Mouse (Mus musculus) midbrain, embryonic 12.5 days (tissue): ENCODE measurements around the gene Dennd5b. TPM values are rescaled to one million over a fixed set of nuclear protein-coding genes. Genes with fewer than 3 reads are reported as not detected.

Experiments used
- ATAC-seq: fragments of 200-750 bp; cut with Nextera tagmentation; 2 replicates; pipeline ENCODE4 v1.8.0; 2017; ENCODE audit warnings: low read depth, moderate TSS enrichment, moderate library complexity; ENCODE audit not compliant: low FRiP score
- H3K27ac ChIP-seq: fragments of 300-500 bp; sonication (generic); replicated peaks from 2 replicates; pipeline ENCODE4 v1.5.1; 2016; ENCODE audit warnings: mild to moderate bottlenecking
- H3K27me3 ChIP-seq: fragments of 300-500 bp; sonication (generic); 2 replicates; pipeline ENCODE4 v1.6.1; 2016; ENCODE audit warnings: mild to moderate bottlenecking
- H3K36me3 ChIP-seq: fragments of 300-500 bp; sonication (generic); 2 replicates; pipeline ENCODE4 v1.6.1; 2016
- H3K4me1 ChIP-seq: fragments of 300-500 bp; sonication (generic); 2 replicates; pipeline ENCODE4 v1.6.1; 2016
- H3K4me2 ChIP-seq: fragments of 300-500 bp; sonication (generic); replicated peaks from 2 replicates; pipeline ENCODE4 v1.6.1; 2016; ENCODE audit warnings: mild to moderate bottlenecking, moderate library complexity
- H3K4me3 ChIP-seq: fragments of 300-500 bp; sonication (generic); 2 replicates; pipeline ENCODE4 v1.5.1; 2016; ENCODE audit warnings: mild to moderate bottlenecking
- H3K9ac ChIP-seq: fragments of 300-500 bp; sonication (generic); replicated peaks from 2 replicates; pipeline ENCODE4 v1.6.1; 2016; ENCODE audit warnings: mild to moderate bottlenecking, moderate library complexity
- H3K9me3 ChIP-seq: fragments of 300-500 bp; sonication (generic); 2 replicates; pipeline ENCODE4 v1.6.1; 2016; ENCODE audit warnings: mild to moderate bottlenecking
- WGBS: fragments of 180-500 bp; shearing (Covaris S2); methylation state at CpG from one replicate; pipeline ENCODE4 v1.1.7; 2016; 5-methylcytosine and 5-hydroxymethylcytosine counted together
- polyA plus RNA-seq: library from polyadenylated mRNA; unstranded; fragments of >200 nt; fragmentation: Nextera tagmentation; extraction: Ambion mirVana; gene quantifications from 2 replicates; pipeline ENCODE4 v1.2.1, GENCODE M21; 2016

The Dennd5b gene
- polyA plus RNA-seq, 1 experiment from 2014 or later: 19.8 TPM

DNA sequence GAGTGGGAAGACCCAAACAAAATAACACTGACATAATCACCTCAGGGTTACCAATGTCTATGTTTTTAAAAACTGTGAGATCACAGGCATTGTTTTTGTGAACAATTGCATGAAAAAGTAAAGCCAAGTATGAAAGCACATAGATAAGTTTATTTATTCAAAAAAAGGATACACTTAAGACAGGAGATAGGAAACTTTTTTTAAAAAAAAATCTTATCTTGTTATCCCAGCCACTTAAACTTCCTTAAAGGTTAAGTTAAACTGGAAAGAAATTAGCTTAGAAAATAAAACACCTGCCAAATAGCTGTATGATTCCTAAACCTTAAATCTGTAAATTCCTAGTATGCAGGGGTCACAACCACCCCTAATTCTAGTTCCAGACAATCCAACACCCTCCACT, 2.5 kb downstream of the Dennd5b start:
- Histone ChIP-seq H3K9ac (no peak overlapping the region), H3K4me2 (peak overlapping the region; percentile 69), H3K4me1 (peaks cover 7% of the 10 kb centered on the region; the same call in 1 of the 2 replicates), H3K27me3 (no peaks in the 10 kb centered on the region; the same call in 1 of the 2 replicates), H3K9me3 (no peaks in the 10 kb centered on the region), H3K27ac (no peak overlapping the region), H3K4me3 (no peak overlapping the region), H3K36me3 (no peaks in the 10 kb centered on the region)
- no peak for ATAC-seq

DNA sequence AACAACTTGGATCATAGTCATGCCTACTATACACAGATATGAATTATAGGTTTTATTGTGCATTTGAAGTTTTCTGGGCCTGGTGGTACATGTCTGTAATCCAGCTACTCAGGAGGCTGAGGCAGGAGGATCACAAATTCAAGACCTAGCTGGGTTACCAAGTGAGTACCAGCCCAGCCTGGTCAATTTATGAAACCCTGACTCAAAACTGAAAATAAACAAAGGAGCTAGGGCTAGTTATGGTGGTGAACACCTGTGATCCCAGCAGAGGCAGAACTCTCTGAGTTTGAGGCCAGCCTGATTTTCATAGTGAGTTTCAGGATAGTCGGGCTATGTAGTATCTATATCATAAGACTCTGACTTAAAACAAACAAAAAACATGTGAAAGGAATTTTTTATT, 4.2 kb downstream of the Dennd5b start:
- no peak overlapping the region for H3K4me3 ChIP-seq
- no peak overlapping the region for H3K4me2 ChIP-seq
- H3K27me3 ChIP-seq: no peaks in the 10 kb centered on the region
- ATAC-seq: no peak
- peaks cover 7% of the 10 kb centered on the region; the same call in 1 of the 2 replicates for H3K4me1 ChIP-seq
- no peak overlapping the region for H3K9ac ChIP-seq
- no peaks in the 10 kb centered on the region for H3K36me3 ChIP-seq
- H3K9me3 ChIP-seq: no peaks in the 10 kb centered on the region
- 97% methylated on average over 1 of the region's 1 CpGs for WGBS
- H3K27ac ChIP-seq: no peak overlapping the region

DNA sequence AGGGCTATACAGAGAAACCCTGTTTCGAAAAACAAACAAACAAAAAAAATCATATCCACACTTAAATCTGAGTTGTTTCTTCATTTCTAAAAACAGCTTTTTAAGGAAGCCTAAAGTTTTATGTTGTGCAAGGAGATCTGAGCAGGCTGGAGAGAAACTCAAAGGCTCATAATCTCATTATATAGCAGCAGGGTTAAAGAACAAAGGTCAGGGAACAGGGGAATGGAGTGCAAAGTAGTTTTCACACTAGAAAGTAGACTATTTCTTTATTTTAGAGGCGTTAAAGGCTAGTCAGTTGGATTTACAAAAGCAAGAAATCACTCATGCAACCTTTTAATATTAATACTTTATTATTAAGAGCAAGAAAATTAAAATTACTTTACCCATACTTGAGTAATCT, 5.2 kb downstream of the Dennd5b start:
- no peak for ATAC-seq
- no peak overlapping the region for H3K4me3 ChIP-seq
- H3K9me3 ChIP-seq: no peaks in the 10 kb centered on the region
- H3K36me3 ChIP-seq: no peaks in the 10 kb centered on the region
- no peak overlapping the region for H3K4me2 ChIP-seq
- peaks cover 5% of the 10 kb centered on the region; the same call in 1 of the 2 replicates for H3K4me1 ChIP-seq
- 84% methylated on average over 2 of the region's 2 CpGs for WGBS
- no peak overlapping the region for H3K27ac ChIP-seq
- H3K9ac ChIP-seq: no peak overlapping the region
- no peaks in the 10 kb centered on the region for H3K27me3 ChIP-seq

DNA sequence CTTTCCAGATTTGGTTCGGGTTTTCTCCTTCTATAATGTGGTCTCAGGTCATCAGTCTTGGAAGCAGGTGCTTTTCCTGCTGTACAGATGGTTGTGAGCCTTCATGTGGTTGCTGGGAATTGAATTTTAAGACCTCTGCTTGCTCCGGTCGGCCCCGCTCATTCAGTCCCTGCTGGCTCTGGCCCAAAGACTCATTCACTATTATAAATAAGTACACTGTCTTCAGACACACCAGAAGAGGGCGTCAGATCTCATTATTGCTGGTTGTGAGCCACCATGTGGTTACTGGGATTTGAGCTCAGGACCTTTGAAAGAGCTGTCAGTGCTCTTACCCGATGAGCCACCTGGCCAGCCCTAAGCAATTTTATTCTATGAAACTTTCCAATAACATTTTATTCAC, 6.1 kb downstream of the Dennd5b start:
- 77% methylated on average over 6 of the region's 6 CpGs for WGBS

DNA sequence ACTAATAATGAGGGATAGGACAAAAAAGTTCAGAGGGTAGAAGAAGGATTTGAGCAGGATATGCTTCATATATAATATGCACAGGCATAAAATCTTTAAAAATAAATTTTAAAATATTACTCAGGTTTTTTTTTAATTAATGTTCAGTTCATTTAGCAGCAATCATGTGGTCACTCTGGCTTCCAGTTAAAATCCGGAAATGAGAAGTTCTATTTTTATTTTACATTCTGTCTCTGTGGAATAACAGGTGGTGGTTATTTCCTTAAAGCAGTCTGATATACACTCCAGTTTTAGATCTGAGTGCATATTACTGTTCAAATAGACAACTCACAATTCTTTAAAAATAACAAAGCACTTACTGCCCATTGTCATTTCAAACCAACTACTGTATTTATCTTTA, 6.9 kb downstream of the Dennd5b start:
- no peak overlapping the region for H3K27ac ChIP-seq
- H3K4me1 ChIP-seq: peaks cover 3% of the 10 kb centered on the region; the same call in 1 of the 2 replicates
- WGBS: 86% methylated on average over 1 of the region's 1 CpGs
- H3K9ac ChIP-seq: no peak overlapping the region
- no peaks in the 10 kb centered on the region for H3K27me3 ChIP-seq
- H3K36me3 ChIP-seq: no peaks in the 10 kb centered on the region
- no peak overlapping the region for H3K4me2 ChIP-seq
- no peak for ATAC-seq
- H3K9me3 ChIP-seq: no peaks in the 10 kb centered on the region
- no peak overlapping the region for H3K4me3 ChIP-seq

More for the DNA sequence above, 6.1 kb downstream of the Dennd5b start:
- no peak overlapping the region for H3K27ac ChIP-seq
- no peaks in the 10 kb centered on the region for H3K36me3 ChIP-seq
- no peak overlapping the region for H3K4me2 ChIP-seq
- H3K9me3 ChIP-seq: no peaks in the 10 kb centered on the region
- peaks cover 5% of the 10 kb centered on the region; the same call in 1 of the 2 replicates for H3K4me1 ChIP-seq
- H3K9ac ChIP-seq: no peak overlapping the region
- no peak for ATAC-seq
- H3K27me3 ChIP-seq: no peaks in the 10 kb centered on the region
- no peak overlapping the region for H3K4me3 ChIP-seq

DNA sequence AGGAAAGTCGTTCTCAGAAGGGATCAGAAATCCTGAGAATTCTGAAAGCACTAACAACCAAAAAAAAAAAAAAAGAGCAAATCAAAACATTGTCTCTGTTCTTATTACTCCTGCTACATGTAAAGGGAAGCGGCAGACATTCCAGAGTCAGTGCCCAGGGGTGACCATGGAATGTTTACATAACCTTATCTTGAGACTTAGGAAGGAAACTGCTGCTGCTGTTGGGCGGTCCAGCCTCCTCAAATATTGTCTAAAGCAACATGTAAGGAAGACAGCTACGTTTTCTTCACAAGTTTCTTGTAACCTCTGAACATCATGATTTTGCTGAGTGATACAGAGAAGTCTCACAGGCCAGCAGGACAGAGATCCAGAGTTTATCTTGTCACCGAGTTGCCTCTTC, 8.0 kb downstream of the Dennd5b start:
- WGBS: 71% methylated on average over 5 of the region's 5 CpGs
- no peaks in the 10 kb centered on the region for H3K9me3 ChIP-seq
- H3K36me3 ChIP-seq: no peaks in the 10 kb centered on the region
- no peak overlapping the region for H3K9ac ChIP-seq
- H3K27ac ChIP-seq: no peak overlapping the region
- no peaks in the 10 kb centered on the region; the same call in 1 of the 2 replicates for H3K4me1 ChIP-seq
- ATAC-seq: no peak
- no peak overlapping the region for H3K4me2 ChIP-seq
- no peak overlapping the region for H3K4me3 ChIP-seq
- no peaks in the 10 kb centered on the region for H3K27me3 ChIP-seq

DNA sequence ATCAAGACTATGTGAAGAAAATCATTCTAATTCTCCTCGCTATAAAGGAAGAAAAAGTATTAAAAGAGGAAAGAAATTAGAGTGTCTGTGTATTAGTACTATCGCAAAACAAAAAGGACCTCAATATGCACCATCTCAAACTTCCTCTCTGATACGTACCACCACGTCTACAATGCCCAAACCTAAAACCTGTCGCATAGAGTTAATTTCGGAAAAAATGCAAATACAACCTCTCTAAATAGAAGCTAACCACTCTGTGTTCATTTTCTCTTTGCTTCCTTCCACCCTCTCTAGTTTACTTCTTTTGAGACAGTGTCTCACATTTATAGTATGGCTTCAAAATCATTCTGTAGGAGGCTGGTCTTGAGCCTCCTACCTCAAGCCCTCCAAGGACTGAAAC, 9.1 kb downstream of the Dennd5b start:
- H3K27me3 ChIP-seq: no peaks in the 10 kb centered on the region
- no peak for ATAC-seq
- no peak overlapping the region for H3K4me3 ChIP-seq
- H3K4me2 ChIP-seq: no peak overlapping the region
- no peak overlapping the region for H3K9ac ChIP-seq
- 97% methylated on average over 6 of the region's 6 CpGs for WGBS
- no peaks in the 10 kb centered on the region for H3K36me3 ChIP-seq
- no peaks in the 10 kb centered on the region; the same call in 1 of the 2 replicates for H3K4me1 ChIP-seq
- no peak overlapping the region for H3K27ac ChIP-seq
- H3K9me3 ChIP-seq: no peaks in the 10 kb centered on the region

DNA sequence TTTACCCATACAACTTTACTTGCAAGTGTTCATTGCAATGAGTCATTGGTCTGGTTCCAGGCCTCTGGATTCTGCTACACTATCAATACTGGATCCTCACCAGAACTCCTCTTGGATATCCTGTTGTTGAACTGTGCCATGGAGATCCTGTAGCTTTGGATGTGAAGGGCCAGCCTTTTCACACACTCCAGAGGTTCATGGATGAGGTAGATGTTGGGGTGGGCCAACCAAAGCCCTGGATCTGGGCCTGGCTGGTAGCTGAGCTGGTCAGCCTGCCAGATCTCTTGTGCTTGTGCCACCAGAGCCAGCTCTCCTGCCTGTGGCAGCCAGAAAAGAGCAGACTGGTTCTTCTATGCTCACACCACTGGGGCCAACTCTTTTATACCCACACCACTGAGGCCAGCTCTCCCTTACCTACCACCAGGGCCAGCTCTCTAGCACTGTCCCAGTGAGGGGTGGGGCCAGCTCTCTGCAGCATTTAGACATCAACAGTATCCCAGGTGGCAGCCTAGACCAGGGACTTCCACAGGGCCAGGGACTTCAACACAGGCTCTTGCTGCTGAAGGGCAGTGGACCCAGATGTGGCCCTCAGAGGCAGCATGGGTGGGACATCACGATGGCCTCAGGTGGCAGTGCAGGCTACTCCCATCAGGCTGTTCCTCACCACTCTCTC, 24.2 kb downstream of the Dennd5b start:
- Histone ChIP-seq H3K4me1 (no peaks in the 10 kb centered on the region), H3K4me2 (no peak overlapping the region), H3K4me3 (no peak overlapping the region), H3K27ac (no peak overlapping the region), H3K9ac (no peak overlapping the region), H3K9me3 (no peaks in the 10 kb centered on the region), H3K36me3 (peaks cover 17% of the 10 kb centered on the region), H3K27me3 (no peaks in the 10 kb centered on the region)
- WGBS: 100% methylated on average over 1 of the region's 1 CpGs
- ATAC-seq: no peak

DNA sequence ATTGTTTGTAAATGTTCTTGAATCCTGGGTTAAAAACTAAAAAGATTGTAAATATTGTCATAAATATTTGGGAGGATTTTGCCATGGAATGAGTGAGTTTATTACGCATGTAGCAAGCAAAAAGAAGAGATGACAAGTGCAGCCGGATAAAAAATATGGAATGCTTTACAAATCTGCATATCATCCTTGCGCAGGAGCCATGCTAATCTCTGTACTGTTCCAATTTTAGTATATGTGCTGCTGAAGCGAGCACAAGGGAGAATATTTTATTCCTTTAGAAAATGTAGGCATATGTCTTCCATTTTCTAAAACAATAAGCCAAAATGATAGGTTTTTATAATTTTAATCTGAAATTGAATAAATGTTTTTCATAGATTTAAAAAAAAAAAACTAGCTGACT, 27.6 kb downstream of the Dennd5b start:
- Histone ChIP-seq H3K27ac (no peak overlapping the region), H3K9ac (no peak overlapping the region), H3K4me2 (no peak overlapping the region), H3K36me3 (peaks cover 17% of the 10 kb centered on the region), H3K27me3 (no peaks in the 10 kb centered on the region), H3K4me3 (no peak overlapping the region), H3K9me3 (no peaks in the 10 kb centered on the region), H3K4me1 (0 out of 2 replicates have a peak, but pooled peaks cover 3% of the 10 kb centered on the region)
- no peak for ATAC-seq
- 92% methylated on average over 4 of the region's 4 CpGs for WGBS

DNA sequence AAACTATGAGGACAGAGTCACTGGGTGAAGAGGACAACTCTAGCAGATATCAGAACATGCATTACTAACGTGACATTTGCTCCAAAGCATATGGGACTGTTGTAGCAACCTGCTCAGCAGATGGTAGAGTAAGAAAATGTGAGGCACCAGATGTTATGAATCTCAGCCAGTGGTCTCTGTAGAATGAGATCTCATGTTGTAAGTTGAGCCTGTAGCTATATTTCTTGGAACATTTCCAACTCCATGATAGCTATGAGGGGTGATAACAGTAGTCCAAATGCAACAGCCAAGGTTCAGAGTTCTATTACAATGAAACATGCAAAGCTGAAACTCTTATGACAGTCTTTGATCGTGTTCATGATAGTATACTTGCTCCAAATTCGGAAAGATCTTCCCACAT, 28.6 kb downstream of the Dennd5b start:
- Histone ChIP-seq H3K27me3 (no peaks in the 10 kb centered on the region), H3K9ac (no peak overlapping the region), H3K27ac (no peak overlapping the region), H3K36me3 (peaks cover 23% of the 10 kb centered on the region), H3K4me3 (no peak overlapping the region), H3K4me1 (0 out of 2 replicates have a peak, but pooled peaks cover 3% of the 10 kb centered on the region), H3K9me3 (no peaks in the 10 kb centered on the region), H3K4me2 (no peak overlapping the region)
- WGBS: 89% methylated on average over 3 of the region's 3 CpGs
- ATAC-seq: no peak

DNA sequence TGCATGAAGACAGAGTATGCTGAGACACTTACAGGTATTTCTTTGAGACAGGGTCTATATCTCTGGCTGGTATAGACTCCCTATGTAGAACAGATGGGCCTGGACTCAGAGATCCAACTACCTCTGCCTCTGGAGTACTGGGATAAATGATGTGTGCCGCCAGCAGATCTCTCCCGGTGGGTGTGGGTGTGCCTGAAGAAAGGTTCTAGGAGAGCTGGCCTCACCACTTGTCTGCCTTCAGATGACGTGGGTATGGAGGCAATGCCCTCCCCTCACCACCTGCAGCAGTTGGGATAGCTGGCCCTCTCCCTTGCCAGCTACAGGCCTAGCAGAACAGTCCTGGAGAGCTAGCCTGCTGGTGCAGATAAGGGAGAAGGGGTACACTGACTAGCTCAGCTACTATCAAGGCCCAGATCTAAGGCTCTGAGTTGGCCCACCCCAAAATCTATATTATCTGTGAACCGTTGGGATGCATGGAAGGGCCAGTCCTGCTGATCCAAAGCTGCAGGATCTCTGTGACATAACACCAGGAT, 30.8 kb downstream of the Dennd5b start:
- Histone ChIP-seq H3K9ac (no peak overlapping the region), H3K9me3 (no peaks in the 10 kb centered on the region), H3K4me2 (no peak overlapping the region), H3K4me3 (no peak overlapping the region), H3K36me3 (peaks cover 22% of the 10 kb centered on the region; the same call in 1 of the 2 replicates), H3K4me1 (0 out of 2 replicates have a peak, but pooled peaks cover 3% of the 10 kb centered on the region), H3K27ac (no peak overlapping the region), H3K27me3 (no peaks in the 10 kb centered on the region)
- 87% methylated on average over 4 of the region's 4 CpGs for WGBS
- no peak for ATAC-seq

DNA sequence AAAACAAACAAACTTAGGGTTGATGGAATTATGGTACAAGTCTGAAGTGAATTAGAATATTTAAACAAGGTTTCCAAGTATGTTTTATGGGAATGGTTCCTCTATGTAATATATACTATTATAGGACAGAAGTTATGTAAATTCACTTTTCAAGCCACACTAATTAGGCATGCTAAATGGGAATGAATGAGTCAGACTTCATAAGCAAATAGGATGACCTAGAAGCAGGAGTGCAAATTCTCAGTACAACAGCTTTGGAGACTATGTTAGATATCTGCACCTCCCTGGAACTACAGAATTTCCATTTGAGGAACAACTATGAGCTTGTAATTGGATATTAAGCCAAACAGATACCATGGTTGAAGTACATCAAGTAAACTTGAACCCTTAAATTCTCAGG, 38.1 kb downstream of the Dennd5b start:
- peaks cover 12% of the 10 kb centered on the region; the same call in 1 of the 2 replicates for H3K36me3 ChIP-seq
- H3K27me3 ChIP-seq: no peaks in the 10 kb centered on the region
- ATAC-seq: no peak
- H3K4me3 ChIP-seq: no peak overlapping the region
- no peaks in the 10 kb centered on the region for H3K4me1 ChIP-seq
- no peak overlapping the region for H3K9ac ChIP-seq
- H3K27ac ChIP-seq: no peak overlapping the region
- no peak overlapping the region for H3K4me2 ChIP-seq
- no peaks in the 10 kb centered on the region for H3K9me3 ChIP-seq
